Mouse (Mus musculus) myocyte (in vitro differentiated cells): ENCODE measurements around the gene Mylip. TPM values are rescaled to one million over a fixed set of nuclear protein-coding genes. Genes with fewer than 3 reads are reported as not detected.

Source experiments
- H3K27me3 ChIP-seq: one replicate; pipeline ENCODE4 v1.6.1; 2011; ENCODE audit not compliant: control insufficient read depth, insufficient read depth, insufficient read length
- H3K36me3 ChIP-seq: one replicate; pipeline ENCODE4 v1.6.1; 2011; ENCODE audit not compliant: control insufficient read depth, insufficient read depth
- H3K4me2 ChIP-seq: one replicate; pipeline ENCODE4 v1.6.1; 2011; ENCODE audit warnings: low read depth, control low read depth
- H3K4me3 ChIP-seq: one replicate; pipeline ENCODE4 v1.5.1; 2011; ENCODE audit warnings: mild to moderate bottlenecking, control low read depth, moderate library complexity
- H3K79me2 ChIP-seq: one replicate; pipeline ENCODE4 v1.6.1; 2011; ENCODE audit not compliant: control insufficient read depth, insufficient read depth
- H3ac ChIP-seq: one replicate; pipeline ENCODE4 v1.6.1; 2011; ENCODE audit not compliant: control insufficient read depth, insufficient read length
- CEBPB ChIP-seq: IDR thresholded peaks from 2 replicates; pipeline ENCODE4 v1.6.1; 2011; ENCODE audit warnings: mild to moderate bottlenecking, moderate library complexity; ENCODE audit not compliant: poor library complexity, insufficient read depth, severe bottlenecking
- E2F4 ChIP-seq: IDR thresholded peaks from one replicate; pipeline ENCODE4 v1.6.1; 2011; ENCODE audit warnings: mild to moderate bottlenecking, control low read depth, moderate library complexity; ENCODE audit not compliant: insufficient read depth
- MAX ChIP-seq: IDR thresholded peaks from one replicate; pipeline ENCODE4 v1.6.1; 2011; ENCODE audit warnings: low read depth, mild to moderate bottlenecking, control low read depth
- MYOD1 ChIP-seq, 3 experiments: IDR thresholded peaks; one replicate each; pipeline ENCODE4 v1.6.1; 2011; ENCODE audit warnings: control low read depth in 2 of 3, low read depth in 2 of 3, mild to moderate bottlenecking in 2 of 3, moderate library complexity in 1 of 3; ENCODE audit not compliant: insufficient read length in 2 of 3, control insufficient read depth in 1 of 3
- MYOG ChIP-seq, 3 experiments: IDR thresholded peaks; one replicate each; pipeline ENCODE4 v1.6.1; 2011; ENCODE audit warnings: control low read depth in 2 of 3, low read depth in 2 of 3, mild to moderate bottlenecking in 2 of 3; ENCODE audit not compliant: insufficient read length in 2 of 3, control insufficient read depth in 1 of 3, insufficient read depth in 1 of 3
- POLR2A ChIP-seq: IDR thresholded peaks from one replicate; pipeline ENCODE4 v1.6.1; 2011; ENCODE audit warnings: low read depth, mild to moderate bottlenecking, control low read depth, moderate library complexity; ENCODE audit not compliant: insufficient read length
- POLR2AphosphoS2 ChIP-seq: IDR thresholded peaks from one replicate; pipeline ENCODE4 v1.6.1; 2011; ENCODE audit warnings: low read depth, control low read depth; ENCODE audit not compliant: insufficient read length
- REST ChIP-seq: IDR thresholded peaks from one replicate; pipeline ENCODE4 v1.6.1; 2011; ENCODE audit warnings: mild to moderate bottlenecking, control low read depth, moderate library complexity; ENCODE audit not compliant: insufficient read depth, insufficient read length
- SRF ChIP-seq: IDR thresholded peaks from one replicate; pipeline ENCODE4 v1.6.1; 2011; ENCODE audit warnings: low read depth; ENCODE audit not compliant: control insufficient read depth, insufficient read length
- TCF12 ChIP-seq: IDR thresholded peaks from one replicate; pipeline ENCODE4 v1.6.1; 2011; ENCODE audit warnings: mild to moderate bottlenecking, control low read depth; ENCODE audit not compliant: poor library complexity, insufficient read depth, severe bottlenecking
- TCF3 ChIP-seq: IDR thresholded peaks from one replicate; pipeline ENCODE4 v1.6.1; 2011; ENCODE audit warnings: low read depth, control low read depth; ENCODE audit not compliant: insufficient read length
- USF1 ChIP-seq: IDR thresholded peaks from one replicate; pipeline ENCODE4 v1.6.1; 2011; ENCODE audit warnings: low read depth, mild to moderate bottlenecking, control low read depth, moderate library complexity
- polyA plus RNA-seq: library from polyadenylated mRNA; unstranded; fragments of >200 nt; fragmentation: generic; extraction: Trizol; gene quantifications from one replicate; pipeline ENCODE4 v1.2.1, GENCODE M21; 2012; ENCODE audit warnings: missing spikeins

Gene Mylip
- polyA plus RNA-seq, 1 experiment, result 8.3 TPM

DNA sequence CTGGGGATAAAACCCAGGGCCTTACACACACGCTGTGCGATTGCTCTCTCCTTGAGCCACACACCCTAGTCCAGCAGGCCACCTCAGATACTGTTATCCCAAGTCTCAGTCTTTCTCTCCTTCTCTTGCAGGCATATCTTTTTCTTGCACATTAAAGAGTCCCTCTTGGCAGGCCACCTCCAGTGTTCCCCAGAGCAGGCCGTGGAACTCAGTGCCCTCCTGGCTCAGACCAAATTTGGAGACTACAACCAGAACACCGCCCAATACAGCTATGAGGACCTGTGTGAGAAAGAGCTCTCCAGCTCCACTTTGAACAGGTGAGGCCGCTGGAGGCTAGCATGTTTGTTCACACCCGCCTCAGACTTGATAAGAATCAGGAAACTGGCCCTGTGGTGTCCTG is 14.7 kb downstream of the Mylip start:
- Histone ChIP-seq H3ac (no peak overlapping the region), H3K4me3 (no peak overlapping the region), H3K36me3 (peaks cover 45% of the 10 kb centered on the region), H3K27me3 (no peaks in the 10 kb centered on the region), H3K4me2 (no peak overlapping the region), H3K79me2 (peaks cover 4% of the 10 kb centered on the region)
- TF ChIP-seq USF1 (no peak), SRF (no peak), TCF3 (no peak), TCF12 (no peak), CEBPB (no peak), E2F4 (no peak)

DNA sequence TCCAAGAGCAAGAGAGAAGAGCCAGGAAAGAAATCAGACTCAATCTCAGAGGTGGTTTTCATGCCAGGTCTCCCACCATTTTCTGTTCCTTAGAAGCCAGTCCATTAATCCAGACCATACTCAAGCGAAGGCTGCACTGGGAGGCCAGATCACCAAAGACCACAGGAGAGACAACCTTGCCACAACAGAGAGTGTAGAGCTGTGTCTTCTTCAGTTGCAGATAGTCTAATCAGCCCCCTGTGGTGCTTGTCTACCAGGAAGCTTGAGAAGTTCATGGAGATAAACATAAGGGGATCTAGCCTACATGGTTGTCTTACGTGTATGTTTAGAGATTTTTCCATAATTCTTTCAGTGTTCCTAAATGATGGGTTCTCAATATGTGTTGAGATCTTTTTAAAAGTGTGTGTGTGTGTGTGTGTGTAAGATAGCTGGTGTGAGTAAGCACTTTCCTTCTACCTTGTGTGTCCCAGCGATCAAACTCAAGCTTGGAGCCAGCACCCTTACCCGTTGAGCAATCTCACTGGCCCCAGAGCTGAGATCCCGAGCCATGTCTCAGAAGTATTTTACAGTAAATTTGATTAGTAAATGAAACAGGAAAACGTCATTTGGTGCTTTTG is 15.8 kb downstream of the Mylip start:
- no peak for TF ChIP-seq CEBPB
- no peak for TF ChIP-seq E2F4
- Histone ChIP-seq H3ac (no peak overlapping the region), H3K4me3 (no peak overlapping the region), H3K79me2 (no peaks in the 10 kb centered on the region), H3K4me2 (no peak overlapping the region), H3K36me3 (peaks cover 54% of the 10 kb centered on the region), H3K27me3 (no peaks in the 10 kb centered on the region)

DNA sequence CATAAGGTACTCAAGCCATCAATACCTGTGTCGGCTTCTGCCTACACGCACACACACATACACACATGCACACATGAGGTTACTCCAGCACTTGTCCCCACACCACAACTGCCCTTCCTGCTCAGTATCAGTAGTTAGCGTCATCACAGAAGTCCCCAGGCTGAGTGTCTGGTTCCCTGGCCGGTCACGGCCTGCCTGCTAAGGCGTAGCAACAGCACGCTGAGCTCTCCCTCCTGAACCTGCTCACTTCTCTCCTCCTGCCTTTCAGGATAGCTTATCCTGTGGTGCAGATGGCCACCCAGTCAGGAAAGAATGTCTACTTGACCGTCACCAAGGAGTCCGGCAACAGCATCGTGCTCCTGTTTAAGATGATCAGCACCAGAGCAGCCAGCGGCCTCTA is 16.7 kb downstream of the Mylip start:
- Histone ChIP-seq H3K4me2 (no peak overlapping the region), H3K27me3 (no peaks in the 10 kb centered on the region), H3K36me3 (peaks cover 64% of the 10 kb centered on the region), H3K79me2 (no peaks in the 10 kb centered on the region), H3ac (no peak overlapping the region), H3K4me3 (no peak overlapping the region)
- TF ChIP-seq MYOG (IDR thresholded peaks at IDR 0.05; ENCODE audit: control insufficient read depth in 1 of 3, insufficient read depth in 1 of 3, insufficient read length in 2 of 3, low read depth in 2 of 3), result no peak
- no peak for TF ChIP-seq SRF
- no peak for TF ChIP-seq POLR2AphosphoS2
- no peak for TF ChIP-seq TCF3
- no peak for TF ChIP-seq MYOD1 (IDR thresholded peaks at IDR 0.05; ENCODE audit: control insufficient read depth in 1 of 3, insufficient read length in 2 of 3, low read depth in 2 of 3)
- no peak for TF ChIP-seq POLR2A
- no peak for TF ChIP-seq MAX
- TF ChIP-seq TCF12, result no peak
- no peak for TF ChIP-seq CEBPB
- TF ChIP-seq E2F4, result no peak
- no peak for TF ChIP-seq REST
- TF ChIP-seq USF1, result no peak

DNA sequence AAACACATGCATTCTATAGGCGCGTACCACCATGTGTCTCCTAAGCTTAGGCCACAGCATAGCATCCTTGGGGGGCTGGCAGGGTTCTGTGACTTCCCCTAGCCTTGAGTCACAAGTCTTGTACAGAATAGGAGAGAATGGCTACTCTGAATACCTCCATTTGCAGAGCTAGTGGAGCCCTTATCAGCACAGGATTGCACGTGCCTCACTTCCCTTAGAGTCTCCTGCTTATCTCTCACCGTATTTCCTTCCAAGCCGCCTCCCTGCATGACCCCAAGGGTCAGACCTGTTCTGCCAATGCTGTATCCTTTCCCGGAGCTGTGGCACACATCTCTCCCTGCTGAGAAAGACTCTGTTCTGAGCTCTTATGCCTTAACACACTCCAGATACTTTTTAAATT is 17.2 kb downstream of the Mylip start:
- Histone ChIP-seq H3ac (no peak overlapping the region), H3K4me3 (no peak overlapping the region), H3K79me2 (no peaks in the 10 kb centered on the region), H3K4me2 (no peak overlapping the region), H3K36me3 (peaks cover 68% of the 10 kb centered on the region), H3K27me3 (no peaks in the 10 kb centered on the region)
- TF ChIP-seq MYOG (IDR thresholded peaks at IDR 0.05; ENCODE audit: control insufficient read depth in 1 of 3, insufficient read depth in 1 of 3, insufficient read length in 2 of 3, low read depth in 2 of 3) (no peak), E2F4 (no peak), SRF (no peak), TCF12 (no peak), POLR2A (no peak), REST (no peak)

DNA sequence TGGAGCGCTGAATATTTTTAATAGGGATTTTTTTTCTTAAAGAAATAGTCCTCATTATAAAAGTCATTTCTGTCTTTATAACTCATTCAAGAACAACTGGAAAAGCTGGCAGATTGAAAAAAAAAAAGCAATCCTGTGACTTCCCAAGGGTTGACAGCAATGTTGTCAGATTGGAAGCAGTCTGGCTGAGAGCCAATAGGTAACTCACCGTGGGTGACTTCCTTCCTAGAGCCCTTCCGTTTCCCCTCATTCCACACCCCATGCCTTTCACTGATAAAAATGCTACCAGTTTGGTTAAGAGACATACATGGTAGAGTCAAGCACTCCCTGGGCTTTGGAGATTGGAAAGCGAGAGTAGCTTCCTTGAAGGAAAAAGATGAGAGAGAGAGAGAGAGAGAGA is 21.4 kb downstream of the Mylip start:
- no peaks in the 10 kb centered on the region for H3K79me2 ChIP-seq
- no peak overlapping the region for H3K4me2 ChIP-seq
- TF ChIP-seq MYOD1 (IDR thresholded peaks at IDR 0.05; ENCODE audit: control insufficient read depth in 1 of 3, insufficient read length in 2 of 3, low read depth in 2 of 3) (no peak), SRF (no peak), USF1 (no peak), POLR2AphosphoS2 (no peak), E2F4 (no peak), TCF12 (no peak), MYOG (IDR thresholded peaks at IDR 0.05; ENCODE audit: control insufficient read depth in 1 of 3, insufficient read depth in 1 of 3, insufficient read length in 2 of 3, low read depth in 2 of 3) (no peak), CEBPB (no peak), REST (no peak), POLR2A (no peak), MAX (no peak), TCF3 (no peak)
- no peak overlapping the region for H3ac ChIP-seq
- H3K36me3 ChIP-seq, result peaks cover 72% of the 10 kb centered on the region
- H3K27me3 ChIP-seq, result no peaks in the 10 kb centered on the region
- H3K4me3 ChIP-seq, result no peak overlapping the region
